Mouse (Mus musculus): ENCODE data around the gene Cirbp. TPM values are rescaled to one million over a fixed set of nuclear protein-coding genes. Genes with fewer than 3 reads are reported as not detected.

Gene Cirbp
- 100 to 1,000 TPM in 1 of 2 experiments, 10 to 100 TPM in 1; 88.3 to 103 TPM for total RNA-seq (2021)
- long read RNA-seq, experiment 1, transcript Cirbp-202 (7 exons, 1,321 nt), result major isoform, 51 of 86 reads
- long read RNA-seq, experiment 1, partial matches to known transcripts, result 1 of 86 reads
- long read RNA-seq, experiment 1, other reads (novel, unspliced or antisense), result 32 of 86 reads
- long read RNA-seq, experiment 2, transcript Cirbp-202 (7 exons, 1,321 nt), result major isoform, 80 of 122 reads
- long read RNA-seq, experiment 2, partial matches to known transcripts, result 3 of 122 reads
- long read RNA-seq, experiment 2, other reads (novel, unspliced or antisense), result 35 of 122 reads

DNA sequence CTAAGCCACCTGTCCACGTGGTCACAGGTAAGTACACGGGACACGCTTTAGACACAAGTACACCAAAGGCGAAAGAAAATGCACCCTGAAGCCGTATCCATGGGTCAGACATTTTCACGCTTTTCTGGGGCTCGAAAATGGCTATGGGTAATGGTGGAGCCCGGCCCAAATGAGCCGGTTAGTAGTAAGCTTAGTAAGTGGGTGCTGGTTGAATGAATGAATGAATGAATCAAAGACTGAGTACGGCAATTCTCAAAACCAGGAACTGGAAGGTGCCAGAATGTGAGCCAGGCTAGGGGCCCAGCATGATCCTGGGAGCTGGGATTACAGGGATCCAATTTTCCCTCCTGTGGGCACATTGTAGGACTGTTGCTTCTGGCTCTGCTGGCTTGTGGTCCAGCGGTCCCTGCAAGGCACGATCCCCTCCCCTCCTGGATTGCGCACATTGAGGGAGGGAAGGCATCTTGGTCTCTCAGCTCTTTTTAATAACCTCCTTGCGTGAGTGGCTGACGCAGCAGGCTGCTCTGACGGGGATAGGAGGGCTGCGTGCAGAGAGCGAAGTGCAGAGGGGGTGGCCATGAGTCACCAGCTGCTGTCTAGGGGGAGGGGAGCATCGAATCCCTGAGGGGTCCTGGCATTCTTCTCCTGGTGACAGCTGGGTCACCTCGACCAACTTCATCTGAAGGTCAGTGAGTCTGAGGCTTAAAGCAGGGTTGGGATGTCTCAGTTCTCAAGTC lies at the start of gene Cirbp:
TSS of gene Cirbp (plus strand) at position 594 of the 737 bp plus-strand sequence.
- Histone ChIP-seq H3K27ac (peak within 1 kb of the TSS; percentile 85), H3K4me3 (peak within 1 kb of the TSS; percentile 61)
- DNase-seq (ENCODE audit: low spot score in 2 of 2), result no peak
- TF ChIP-seq CTCF (conservative IDR thresholded peaks at IDR 0.05), result 0 out of 2 replicates have a peak, but pooled peaks have one; percentile 44

DNA sequence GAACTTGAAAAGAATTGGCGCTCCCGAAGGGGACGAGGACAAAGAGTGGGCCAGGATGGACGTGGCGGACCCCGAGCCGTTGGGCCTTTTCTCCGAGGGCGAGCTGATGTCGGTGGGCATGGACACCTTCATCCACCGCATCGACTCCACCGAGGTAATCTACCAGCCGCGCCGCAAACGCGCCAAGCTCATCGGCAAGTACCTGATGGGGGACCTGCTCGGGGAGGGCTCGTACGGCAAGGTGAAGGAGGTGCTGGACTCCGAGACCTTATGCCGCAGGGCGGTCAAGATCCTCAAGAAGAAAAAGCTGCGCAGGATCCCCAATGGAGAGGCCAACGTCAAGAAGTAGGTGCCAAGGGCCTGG lies 49.2 kb upstream of the Cirbp start:
- peak overlapping the region; percentile 91 for H3K27ac ChIP-seq
- no peak for DNase-seq (ENCODE audit: low spot score in 2 of 2)
- peak overlapping the region; percentile 94 for H3K4me3 ChIP-seq
- no peak for TF ChIP-seq CTCF (conservative IDR thresholded peaks at IDR 0.05)

DNA sequence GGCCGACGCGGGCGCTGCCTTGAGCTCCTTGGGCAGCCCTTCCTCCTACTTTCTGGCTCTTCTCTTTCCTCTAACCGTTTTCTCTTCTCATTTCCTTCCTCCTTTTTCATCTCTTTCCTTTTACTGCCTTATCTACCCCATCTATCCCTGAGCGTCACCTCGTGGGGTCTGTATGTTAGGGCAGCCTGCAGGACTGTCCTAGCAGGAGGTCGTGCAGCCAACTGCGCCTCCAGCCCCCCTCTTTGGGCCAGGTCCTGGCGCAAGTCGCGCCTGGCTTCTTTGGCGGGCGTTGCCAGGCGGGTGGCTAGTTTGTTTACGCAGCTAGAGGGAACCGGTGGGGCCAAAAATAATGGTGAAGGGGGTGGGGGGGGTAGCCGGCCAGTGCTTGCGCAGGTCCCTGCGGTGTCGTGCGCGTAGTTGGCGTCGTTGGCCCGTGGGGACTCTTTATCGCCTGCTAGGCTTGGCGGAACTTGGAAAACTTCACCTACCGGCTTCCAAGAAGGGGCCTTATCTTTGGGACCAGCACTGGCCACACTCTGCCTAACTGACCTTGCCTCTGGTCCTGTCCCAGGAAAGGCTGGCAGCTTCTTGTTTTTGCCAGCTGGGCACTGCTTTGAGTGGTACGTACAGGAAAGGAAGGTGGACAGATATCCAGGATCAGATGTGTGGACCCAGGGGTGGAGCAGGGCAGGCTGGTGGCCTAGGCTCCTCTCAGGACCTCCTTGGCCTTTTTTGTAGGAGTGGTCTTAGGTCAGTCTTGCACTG lies 48.7 kb upstream of the Cirbp start:
- peak; percentile 35 for TF ChIP-seq CTCF (conservative IDR thresholded peaks at IDR 0.05)
- no peak for DNase-seq (ENCODE audit: low spot score in 2 of 2)
- Histone ChIP-seq H3K4me3 (peak overlapping the region; percentile 94), H3K27ac (peak overlapping the region; percentile 91)

DNA sequence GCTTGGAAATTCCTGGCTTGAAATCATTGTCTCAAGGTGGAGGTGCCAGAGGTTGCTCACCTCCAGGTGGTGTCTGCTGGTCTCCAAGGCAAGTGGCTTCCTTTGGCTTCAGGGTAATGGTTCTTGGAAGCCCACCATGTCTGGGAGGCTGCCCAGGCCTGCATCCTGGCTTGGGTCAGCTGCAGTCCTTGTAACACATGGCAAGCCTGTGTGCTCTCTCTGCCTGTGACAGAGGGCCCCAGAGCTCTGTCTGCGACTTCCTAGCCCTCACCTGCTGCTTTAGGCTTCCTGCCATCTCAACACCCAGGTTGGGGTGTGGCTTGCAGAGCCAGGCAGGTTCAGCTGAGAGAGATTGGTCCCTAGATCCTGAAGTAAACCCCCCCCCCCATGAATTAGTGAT lies 48.0 kb upstream of the Cirbp start:
- peak overlapping the region; percentile 91 for H3K27ac ChIP-seq
- TF ChIP-seq CTCF (conservative IDR thresholded peaks at IDR 0.05), result no peak
- no peak for DNase-seq (ENCODE audit: low spot score in 2 of 2)
- H3K4me3 ChIP-seq, result peak overlapping the region; percentile 94

DNA sequence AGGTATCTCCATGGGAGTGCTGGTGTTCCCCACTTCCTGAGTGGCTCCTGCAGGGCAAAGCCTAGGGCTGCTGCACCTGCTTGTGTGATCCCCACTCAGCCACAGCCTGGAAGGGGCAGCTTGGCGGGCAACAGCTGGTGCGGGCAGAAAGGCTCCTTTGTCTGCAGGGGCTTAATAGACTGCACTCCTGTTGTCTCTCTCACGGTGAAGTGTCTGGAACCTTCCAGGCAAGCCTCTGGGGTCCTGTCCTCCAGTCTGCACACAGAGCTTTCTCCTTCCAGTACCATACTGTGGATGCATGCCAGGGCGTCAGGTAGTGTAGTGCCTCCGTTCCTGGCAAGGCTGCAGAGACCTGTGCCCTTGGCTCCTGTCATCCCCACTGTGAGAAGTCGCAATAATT lies 47.2 kb upstream of the Cirbp start:
- Histone ChIP-seq H3K27ac (no peak overlapping the region), H3K4me3 (no peak overlapping the region; the same call in 1 of the 2 replicates)
- TF ChIP-seq CTCF (conservative IDR thresholded peaks at IDR 0.05), result no peak
- DNase-seq (ENCODE audit: low spot score in 2 of 2), result no peak

DNA sequence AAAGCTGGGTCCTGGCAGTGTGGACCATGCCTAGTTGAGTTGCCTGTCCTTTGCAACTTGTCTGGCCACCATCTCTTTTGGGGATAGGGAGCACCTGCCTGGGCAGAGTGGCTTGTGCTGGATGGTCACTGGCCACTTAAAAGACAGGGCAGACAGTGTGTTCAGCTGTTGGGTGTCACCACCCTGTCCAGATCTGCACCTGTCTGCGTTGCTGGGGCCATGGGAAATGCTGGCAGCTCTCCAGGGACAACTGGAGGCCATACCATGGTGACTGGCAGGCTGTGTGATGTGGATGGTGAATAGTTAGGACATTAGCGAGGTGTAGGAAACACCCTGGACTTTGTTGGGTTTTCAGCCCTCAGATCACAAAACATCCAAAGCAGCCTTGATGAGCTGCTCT lies 45.6 kb upstream of the Cirbp start:
- no peak overlapping the region for H3K4me3 ChIP-seq
- TF ChIP-seq CTCF (conservative IDR thresholded peaks at IDR 0.05), result no peak
- H3K27ac ChIP-seq, result no peak overlapping the region
- no peak for DNase-seq (ENCODE audit: low spot score in 2 of 2)

DNA sequence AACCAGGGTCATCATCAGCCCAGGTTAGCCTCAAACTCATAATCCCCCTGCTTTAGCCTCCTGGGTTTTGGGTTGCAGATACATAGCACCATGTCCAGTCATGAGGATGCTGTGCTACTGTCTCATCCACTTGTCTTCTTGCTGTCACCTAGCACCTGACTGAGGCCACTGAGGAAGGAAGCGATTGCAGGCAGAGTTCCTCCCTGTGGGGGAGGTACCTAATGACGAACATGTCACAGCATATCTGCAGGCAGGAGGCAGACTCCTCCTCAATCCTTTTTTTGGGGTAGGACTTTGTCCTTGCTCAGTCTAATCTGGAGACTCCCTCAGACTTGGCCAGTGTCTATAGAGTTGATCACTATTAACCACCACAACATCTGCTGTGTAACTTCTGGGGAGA lies 44.1 kb upstream of the Cirbp start:
- H3K4me3 ChIP-seq, result no peak overlapping the region
- DNase-seq (ENCODE audit: low spot score in 2 of 2), result no peak
- TF ChIP-seq CTCF (conservative IDR thresholded peaks at IDR 0.05), result no peak

DNA sequence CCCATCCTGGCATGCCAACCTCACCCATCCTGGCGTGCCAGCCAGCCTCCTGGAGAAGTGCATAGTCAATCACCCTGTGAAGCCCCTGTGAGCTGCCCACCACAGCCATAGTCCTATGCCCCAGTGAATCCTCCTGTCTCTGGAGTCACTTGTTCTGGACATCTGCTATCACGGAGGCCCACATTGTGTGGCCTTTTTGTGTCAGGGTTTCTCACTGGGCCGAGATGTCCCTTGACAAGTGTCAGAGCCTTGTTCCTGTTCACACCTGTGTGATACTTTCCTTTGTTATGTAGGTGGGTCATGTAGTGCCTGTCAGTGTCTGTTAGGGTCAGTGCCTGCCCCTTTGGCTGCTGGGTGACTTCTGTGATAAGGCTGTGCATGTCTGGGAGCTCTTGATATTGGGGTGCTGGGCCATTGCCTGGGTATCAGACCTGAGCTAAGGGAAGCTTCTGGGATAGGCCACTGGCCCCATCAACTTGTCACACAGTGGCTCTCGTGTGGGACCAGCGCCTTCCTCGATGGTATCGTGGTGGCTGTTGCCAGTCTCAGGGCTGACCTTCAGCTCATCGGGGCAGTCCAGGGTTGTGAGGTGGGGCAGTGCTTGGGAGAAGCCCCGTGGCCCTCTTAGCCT lies 41.7 kb upstream of the Cirbp start:
- TF ChIP-seq CTCF (conservative IDR thresholded peaks at IDR 0.05), result no peak
- Histone ChIP-seq H3K4me3 (no peak overlapping the region), H3K27ac (no peak overlapping the region)
- DNase-seq (ENCODE audit: low spot score in 2 of 2), result no peak

More for the DNA sequence above, 44.1 kb upstream of the Cirbp start:
- no peak overlapping the region for H3K27ac ChIP-seq

DNA sequence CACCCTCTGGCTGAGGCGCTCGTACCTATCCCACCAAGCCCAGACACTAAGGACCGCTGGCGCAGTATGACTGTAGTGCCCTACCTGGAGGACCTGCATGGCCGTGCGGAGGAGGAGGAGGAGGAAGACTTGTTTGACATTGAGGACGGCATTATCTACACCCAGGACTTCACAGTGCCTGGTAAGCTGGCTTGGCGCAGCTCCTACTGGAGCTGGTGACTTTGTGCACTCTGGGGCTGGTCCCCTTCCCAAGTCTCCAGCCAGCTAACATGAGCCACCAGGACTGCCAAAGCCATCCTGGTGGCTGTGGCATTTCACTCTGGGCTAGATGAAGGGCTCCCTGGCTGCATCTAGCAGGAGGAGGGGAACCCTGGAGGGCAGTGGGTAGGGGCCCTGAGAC lies 37.9 kb upstream of the Cirbp start:
- TF ChIP-seq CTCF (conservative IDR thresholded peaks at IDR 0.05), result no peak
- Histone ChIP-seq H3K4me3 (no peak overlapping the region), H3K27ac (peak overlapping the region; percentile 7; the same call in 1 of the 2 replicates)
- no peak for DNase-seq (ENCODE audit: low spot score in 2 of 2)

DNA sequence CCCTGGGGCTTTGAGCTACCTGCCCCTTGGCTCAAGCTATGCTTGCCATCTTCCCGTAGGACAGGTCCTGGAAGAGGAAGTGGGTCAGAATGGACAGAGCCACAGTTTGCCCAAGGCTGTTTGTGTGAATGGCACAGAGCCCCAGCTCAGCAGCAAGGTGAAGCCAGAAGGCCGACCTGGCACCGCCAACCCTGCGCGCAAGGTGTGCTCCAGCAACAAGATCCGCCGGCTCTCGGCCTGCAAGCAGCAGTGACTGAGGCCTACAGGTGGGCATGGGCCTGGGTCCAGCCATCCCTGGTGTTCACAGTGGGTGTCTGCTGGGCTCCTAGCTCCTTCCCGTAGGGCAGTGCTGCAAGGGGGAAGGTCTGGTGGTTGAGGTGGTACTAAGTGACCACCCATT lies 35.9 kb upstream of the Cirbp start:
- no peak for TF ChIP-seq CTCF (conservative IDR thresholded peaks at IDR 0.05)
- Histone ChIP-seq H3K4me3 (no peak overlapping the region), H3K27ac (peak overlapping the region; percentile 8; the same call in 1 of the 2 replicates)
- DNase-seq (ENCODE audit: low spot score in 2 of 2), result no peak

DNA sequence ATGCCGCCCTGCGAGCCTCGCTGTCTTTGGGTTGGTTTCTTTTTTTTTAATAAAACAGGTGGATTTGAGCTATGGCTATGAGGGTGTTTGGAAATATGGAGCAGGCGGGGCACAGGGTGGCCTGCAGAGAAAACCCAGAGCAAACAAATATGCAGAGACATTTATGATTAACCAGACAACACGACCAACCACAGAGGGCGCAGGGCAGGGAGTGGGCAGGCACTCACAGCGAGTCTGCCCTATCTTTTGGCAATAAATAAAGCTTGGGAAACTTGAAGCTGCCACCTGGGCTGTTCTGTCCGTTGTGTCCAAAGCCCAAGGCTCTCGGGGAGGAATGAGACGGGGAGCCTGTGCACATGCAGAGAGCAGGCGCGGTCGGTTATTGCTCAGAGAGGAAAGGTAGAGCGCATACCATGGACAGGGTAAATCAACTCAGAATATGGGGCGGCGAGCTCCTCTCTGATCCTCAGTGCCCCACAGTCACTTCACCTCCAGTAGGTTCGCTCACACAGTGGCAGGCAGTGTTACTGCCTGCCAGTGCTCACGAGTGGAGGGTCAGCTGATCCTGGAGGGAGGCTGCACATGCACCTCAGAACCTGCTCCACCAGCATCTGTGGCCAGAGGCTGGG lies 35.3 kb upstream of the Cirbp start:
- Histone ChIP-seq H3K27ac (peak overlapping the region; percentile 8; the same call in 1 of the 2 replicates), H3K4me3 (no peak overlapping the region)
- DNase-seq (ENCODE audit: low spot score in 2 of 2), result no peak
- TF ChIP-seq CTCF (conservative IDR thresholded peaks at IDR 0.05), result no peak

DNA sequence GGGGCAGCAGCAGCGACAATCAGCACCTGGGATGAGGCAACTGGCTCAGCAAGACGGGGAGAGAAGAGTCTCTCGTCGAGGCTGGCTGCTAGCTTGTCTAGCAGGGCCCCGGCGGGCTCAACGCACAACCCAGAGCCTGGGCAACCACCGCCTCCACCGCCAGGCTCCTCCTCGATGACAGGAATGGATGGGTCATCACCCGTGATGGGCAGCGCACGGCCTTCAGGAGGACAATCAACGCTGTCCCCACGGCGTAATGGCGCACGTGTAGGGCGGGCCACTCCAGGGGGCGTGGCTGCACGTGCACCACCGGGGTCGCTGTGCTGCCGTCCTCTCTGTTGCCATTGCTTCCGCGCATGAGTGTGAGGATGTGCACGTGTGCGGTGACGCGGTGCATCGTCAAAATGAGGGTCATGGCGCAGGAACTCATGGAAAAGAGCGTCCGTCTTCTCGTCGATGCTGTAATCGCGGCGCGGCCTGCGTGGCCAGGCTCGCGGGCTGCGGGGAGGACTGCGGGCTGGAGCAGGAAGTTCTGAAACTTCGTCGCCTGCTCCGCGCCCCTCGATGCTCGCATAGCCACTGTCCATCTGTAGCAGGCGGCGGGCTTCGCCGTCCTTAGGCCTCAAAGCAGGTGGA lies 34.4 kb upstream of the Cirbp start:
- H3K4me3 ChIP-seq, result no peak overlapping the region
- H3K27ac ChIP-seq, result peak overlapping the region; percentile 61
- TF ChIP-seq CTCF (conservative IDR thresholded peaks at IDR 0.05), result no peak
- DNase-seq (ENCODE audit: low spot score in 2 of 2), result peak in 1 of 2 experiments; percentile 78

Measured in layer of hippocampus, adult 2 months (tissue).